Mouse (Mus musculus): Measurements from ENCODE around the gene Gal3st2c.
"Not testable (repeated sequence)": the region's sequence is repeated elsewhere in the genome, so short reads cannot be mapped to it uniquely, and the experiment has no call there.

Gal3st2c gene

GRCm38 (mm10) chr1:94046544-94046943 is 56.2 kb downstream of the Gal3st2c start:
- no peak for DNase-seq (ENCODE audit: low spot score in 2 of 2)

DNA sequence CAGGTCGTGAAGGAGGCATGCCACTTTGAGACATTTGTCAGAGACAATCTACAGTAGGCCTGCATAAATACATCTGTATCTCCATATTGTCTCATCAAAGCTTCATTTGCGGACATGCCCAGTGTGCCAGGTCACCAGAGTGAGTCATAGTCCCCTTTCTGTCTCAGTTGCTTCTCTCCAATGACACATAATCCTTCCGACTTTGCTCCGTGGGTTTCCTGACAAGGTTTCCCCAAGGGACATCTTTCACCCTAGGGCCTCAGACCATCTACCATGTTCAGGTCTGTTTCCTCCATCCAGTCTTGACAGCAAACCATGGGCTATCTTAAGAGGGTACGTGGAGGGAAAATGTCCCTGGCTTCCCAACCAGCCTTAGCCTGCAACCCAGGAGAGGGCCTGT is 60.8 kb downstream of the Gal3st2c start:
- DNase-seq (ENCODE audit: low spot score in 2 of 2): no peak

DNA sequence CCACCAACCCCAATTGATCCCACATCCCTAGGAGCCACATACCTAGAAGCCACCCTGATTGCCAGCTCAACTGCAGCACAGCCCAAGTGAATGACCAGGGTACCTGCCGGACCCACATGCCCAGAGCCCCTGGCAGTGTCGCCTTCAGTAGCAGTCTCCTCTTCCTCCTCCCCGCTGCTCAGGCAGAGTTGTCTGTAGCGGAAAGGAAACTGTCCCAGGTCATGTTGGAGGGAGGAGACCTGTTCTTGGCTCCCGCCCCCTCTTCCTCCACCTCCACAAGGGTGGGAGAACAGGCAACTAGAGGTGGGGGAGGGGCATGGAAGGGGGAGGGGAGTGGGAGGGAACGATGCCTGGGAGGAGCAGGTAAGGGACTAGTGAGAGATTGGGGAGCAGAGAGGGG is 62.1 kb downstream of the Gal3st2c start, which contains the start of gene Pdcd1:
Gene Pdcd1 (minus strand): TSS at position 181 of the 400 bp plus-strand sequence.
- no peak for DNase-seq (ENCODE audit: low spot score in 2 of 2)

DNA sequence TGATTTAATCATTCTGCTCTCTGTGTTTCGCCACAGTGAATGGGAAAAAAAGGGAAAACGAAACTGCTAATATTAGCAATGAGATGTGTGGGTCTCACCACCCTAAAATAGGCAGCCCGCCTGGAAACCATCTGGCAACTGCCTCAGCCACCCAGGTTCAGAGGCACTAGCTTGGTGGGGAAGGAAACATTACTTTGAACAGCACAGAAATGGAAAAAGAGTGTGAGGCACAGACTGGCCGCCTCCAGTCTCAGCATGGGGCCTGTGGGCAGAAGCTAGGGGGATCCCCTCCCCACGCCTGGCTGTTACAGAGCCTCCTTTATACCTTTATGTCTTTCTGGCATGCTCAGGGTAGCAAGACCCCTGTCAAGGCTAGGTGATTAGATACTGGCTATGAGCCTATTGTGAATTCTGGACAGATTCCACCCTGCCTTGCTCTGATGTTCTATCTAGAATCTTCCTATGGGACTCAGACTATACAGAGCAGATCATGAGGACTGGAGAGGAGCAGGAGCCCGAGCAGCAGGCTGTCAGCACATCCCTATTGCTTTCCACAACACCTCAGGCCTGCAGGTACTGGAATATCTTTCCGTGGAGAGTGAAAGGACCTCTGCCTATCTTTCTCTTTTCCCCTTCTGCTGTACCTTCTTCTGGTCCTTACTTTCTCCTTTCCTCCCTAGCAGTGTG is 63.4 kb downstream of the Gal3st2c start:
- DNase-seq (ENCODE audit: low spot score in 2 of 2): no peak

DNA sequence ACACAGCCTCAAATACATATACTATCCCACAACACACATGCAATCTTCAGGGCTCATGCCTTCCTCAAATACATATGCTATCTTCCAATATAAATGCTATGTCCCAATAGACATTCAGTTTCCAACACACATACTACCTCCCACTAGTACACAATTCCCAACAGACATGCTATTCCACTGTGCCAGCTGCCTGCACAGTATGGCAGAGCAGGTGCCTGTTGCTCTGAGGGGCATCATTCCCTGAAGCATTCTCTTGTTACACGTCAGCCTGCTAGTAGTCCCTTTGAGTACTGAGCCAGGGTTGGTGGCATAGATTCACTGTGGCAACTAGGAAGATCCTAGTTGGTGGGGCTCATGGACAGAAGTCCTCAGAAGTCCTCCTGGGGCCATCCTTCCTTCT is 64.2 kb downstream of the Gal3st2c start:
- DNase-seq (ENCODE audit: low spot score in 2 of 2): no peak

DNA sequence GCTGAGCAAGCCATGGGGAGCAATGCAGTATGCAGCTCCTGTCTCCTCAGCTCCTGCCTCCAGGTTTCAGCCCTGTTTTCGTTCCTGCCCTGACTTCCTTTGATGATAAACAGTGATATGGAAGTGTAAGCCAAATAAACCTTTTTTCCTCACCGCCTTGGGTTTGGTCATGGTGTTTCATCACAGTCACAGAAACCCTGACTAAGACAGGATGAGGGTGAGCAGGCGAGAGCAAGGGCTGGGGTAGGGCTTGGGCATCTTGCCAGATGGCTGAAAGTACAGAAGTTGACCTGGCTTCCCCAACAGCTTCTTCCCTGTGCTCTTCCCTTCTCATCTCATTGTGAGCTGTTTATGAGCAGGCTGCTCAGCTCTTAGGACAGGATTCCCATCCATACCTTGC is 65.7 kb downstream of the Gal3st2c start:
- no peak for DNase-seq (ENCODE audit: low spot score in 2 of 2)

DNA sequence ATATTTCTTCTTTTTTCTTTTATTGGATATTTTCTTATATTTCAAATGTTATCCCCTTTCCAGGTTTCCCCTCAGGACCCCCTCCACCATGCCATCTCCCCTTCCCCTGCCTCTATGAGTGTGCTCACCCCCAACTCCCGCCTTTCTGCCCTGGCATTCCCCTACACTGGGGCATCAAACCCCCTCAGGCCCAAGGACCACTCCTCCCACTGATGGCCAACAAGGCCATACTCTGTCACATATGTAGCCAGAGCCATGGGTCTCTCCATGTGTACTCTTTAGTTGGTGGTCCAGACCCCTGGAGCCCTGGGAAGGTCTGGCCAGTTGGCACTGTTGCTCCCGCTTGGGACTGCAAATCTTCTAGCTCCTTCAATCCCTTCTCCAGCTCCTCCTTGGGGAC is 67.1 kb downstream of the Gal3st2c start:
- no peak for DNase-seq (ENCODE audit: low spot score in 2 of 2)

GRCm38 (mm10) chr1:94058281-94058680 is 68.0 kb downstream of the Gal3st2c start:
- DNase-seq (ENCODE audit: low spot score in 2 of 2): not testable (repeated sequence)

All from spleen, postnatal 14 days (tissue).